Mouse (Mus musculus) MEL (cell line): ENCODE results near the gene Nop2. TPM values are rescaled to one million over a fixed set of nuclear protein-coding genes. Genes with fewer than 3 reads are reported as not detected.

ENCODE experiments used
- DNase-seq: peaks from one replicate; pipeline ENCODE4 v3.0.0; 2011; ENCODE audit warnings: low read depth, low spot score
- H3K27ac ChIP-seq: 2 replicates; pipeline ENCODE4 v1.5.1; 2012; ENCODE audit warnings: low read depth, mild to moderate bottlenecking, control low read depth, low read length, moderate library complexity; ENCODE audit not compliant: control insufficient read depth
- H3K27me3 ChIP-seq, 2 experiments: fragments of 150-350 bp in 1 of 2; sonication (generic) in 1 of 2; 2 replicates each; pipeline ENCODE4 v1.6.1; 2012; ENCODE audit warnings: low read length in 2 of 2, mild to moderate bottlenecking in 2 of 2, improper control_type of control experiment in 1 of 2, moderate library complexity in 1 of 2; ENCODE audit not compliant: insufficient read depth in 2 of 2, control insufficient read depth in 1 of 2
- H3K36me3 ChIP-seq, 2 experiments: 2 replicates each; pipeline ENCODE4 v1.6.1; 2012 to 2014; ENCODE audit warnings: low read length in 2 of 2, improper control_type of control experiment in 1 of 2, inconsistent platforms in 1 of 2, mild to moderate bottlenecking in 1 of 2; ENCODE audit not compliant: insufficient read depth in 2 of 2, control insufficient read depth in 1 of 2
- H3K4me1 ChIP-seq, 2 experiments: fragments of 150-350 bp in 1 of 2; sonication (generic) in 1 of 2; 2 replicates each; pipeline ENCODE4 v1.6.1; 2012; ENCODE audit warnings: low read length in 2 of 2, improper control_type of control experiment in 1 of 2, mild to moderate bottlenecking in 1 of 2; ENCODE audit not compliant: insufficient read depth in 2 of 2, control insufficient read depth in 1 of 2
- H3K4me3 ChIP-seq, 2 experiments: fragments of 150-350 bp in 1 of 2; sonication (generic) in 1 of 2; 2 replicates each; pipeline ENCODE4 v1.5.1; 2012; ENCODE audit warnings: low read depth in 2 of 2, low read length in 2 of 2, mild to moderate bottlenecking in 2 of 2, moderate library complexity in 2 of 2, control low read depth in 1 of 2, improper control_type of control experiment in 1 of 2; ENCODE audit not compliant: control insufficient read depth in 1 of 2, insufficient read depth in 1 of 2
- H3K79me2 ChIP-seq: 2 replicates; pipeline ENCODE4 v1.6.1; 2012; ENCODE audit warnings: mild to moderate bottlenecking, low read length, moderate library complexity; ENCODE audit not compliant: control insufficient read depth, poor library complexity, insufficient read depth
- H3K9ac ChIP-seq: 2 replicates; pipeline ENCODE4 v1.6.1; 2012; ENCODE audit warnings: low read depth, mild to moderate bottlenecking, control low read depth, low read length, moderate library complexity; ENCODE audit not compliant: control insufficient read depth, poor library complexity, severe bottlenecking
- H3K9me3 ChIP-seq: fragments of 150-350 bp; sonication (generic); replicated peaks from 2 replicates; pipeline ENCODE4 v1.6.1; 2012; ENCODE audit warnings: mild to moderate bottlenecking, low read length, improper control_type of control experiment, moderate library complexity; ENCODE audit not compliant: insufficient read depth
- CHD2 ChIP-seq: IDR thresholded peaks from 2 replicates; pipeline ENCODE4 v1.6.1; 2011; ENCODE audit warnings: low read length, improper control_type of control experiment
- CTCF ChIP-seq, 3 experiments: IDR thresholded peaks in 2 of 3; conservative IDR thresholded peaks in 1 of 3; 2 replicates each; pipeline ENCODE4 v1.5.1; 2011 to 2012; ENCODE audit warnings: low read length in 3 of 3, low read depth in 2 of 3, mild to moderate bottlenecking in 2 of 3, improper control_type of control experiment in 1 of 3, inconsistent platforms in 1 of 3, mixed read lengths in 1 of 3, moderate library complexity in 1 of 3; ENCODE audit not compliant: control insufficient read depth in 1 of 3, insufficient read depth in 1 of 3, poor library complexity in 1 of 3, severe bottlenecking in 1 of 3
- E2F4 ChIP-seq: IDR thresholded peaks from 2 replicates; pipeline ENCODE4 v1.6.1; 2011; ENCODE audit warnings: low read depth, low read length, improper control_type of control experiment, borderline replicate concordance
- ELF1 ChIP-seq: IDR thresholded peaks from 2 replicates; pipeline ENCODE4 v1.6.1; 2014; ENCODE audit warnings: low read depth, mild to moderate bottlenecking, inconsistent platforms, low read length, improper control_type of control experiment, moderate library complexity
- GATA1 ChIP-seq: IDR thresholded peaks from 2 replicates; pipeline ENCODE4 v1.6.1; 2011; ENCODE audit warnings: low read depth, low read length, improper control_type of control experiment
- HCFC1 ChIP-seq: IDR thresholded peaks from 2 replicates; pipeline ENCODE4 v1.6.1; 2012; ENCODE audit warnings: low read depth, mild to moderate bottlenecking, inconsistent platforms, low read length, improper control_type of control experiment, moderate library complexity
- JUND ChIP-seq: IDR thresholded peaks from 2 replicates; pipeline ENCODE4 v1.6.1; 2011; ENCODE audit warnings: low read depth, mild to moderate bottlenecking, improper control_type of control experiment, low read length
- KAT2A ChIP-seq: conservative IDR thresholded peaks from 2 replicates; pipeline ENCODE4 v1.6.1; 2012; ENCODE audit warnings: low read depth, low read length, improper control_type of control experiment, inconsistent platforms
- MAX ChIP-seq: IDR thresholded peaks from 2 replicates; pipeline ENCODE4 v1.6.1; 2011; ENCODE audit warnings: low read length, improper control_type of control experiment
- MAZ ChIP-seq: IDR thresholded peaks from 2 replicates; pipeline ENCODE4 v1.6.1; 2012; ENCODE audit warnings: low read depth, mild to moderate bottlenecking, inconsistent platforms, low read length, improper control_type of control experiment
- MEF2A ChIP-seq: IDR thresholded peaks from 2 replicates; pipeline ENCODE4 v1.6.1; 2014; ENCODE audit warnings: low read depth, mild to moderate bottlenecking, inconsistent platforms, low read length, improper control_type of control experiment; ENCODE audit not compliant: poor library complexity, insufficient replicate concordance, severe bottlenecking; ENCODE audit errors: extremely low read depth
- MXI1 ChIP-seq: IDR thresholded peaks from 2 replicates; pipeline ENCODE4 v1.6.1; 2011; ENCODE audit warnings: mild to moderate bottlenecking, low read depth, low read length, improper control_type of control experiment
- MYB ChIP-seq: IDR thresholded peaks from 2 replicates; pipeline ENCODE4 v1.6.1; 2011; ENCODE audit warnings: mild to moderate bottlenecking, low read depth, low read length, improper control_type of control experiment
- MYC ChIP-seq: IDR thresholded peaks from 2 replicates; pipeline ENCODE4 v1.6.1; 2011; ENCODE audit warnings: low read depth, mild to moderate bottlenecking, low read length, improper control_type of control experiment, moderate library complexity
- NELFE ChIP-seq: IDR thresholded peaks from 2 replicates; pipeline ENCODE4 v1.6.1; 2011; ENCODE audit warnings: low read depth, low read length, improper control_type of control experiment
- NRF1 ChIP-seq: IDR thresholded peaks from 2 replicates; pipeline ENCODE4 v1.6.1; 2014; ENCODE audit warnings: low read depth, mild to moderate bottlenecking, inconsistent platforms, low read length, improper control_type of control experiment, moderate library complexity; ENCODE audit not compliant: poor library complexity, insufficient read depth, severe bottlenecking
- POLR2A ChIP-seq, 2 experiments: IDR thresholded peaks; 2 replicates each; pipeline ENCODE4 v1.6.1; 2011 to 2012; ENCODE audit warnings: low read length in 2 of 2, mild to moderate bottlenecking in 2 of 2, control low read depth in 1 of 2, improper control_type of control experiment in 1 of 2, low read depth in 1 of 2, moderate library complexity in 1 of 2; ENCODE audit not compliant: control insufficient read depth in 1 of 2, insufficient read depth in 1 of 2, poor library complexity in 1 of 2
- POLR2AphosphoS2 ChIP-seq: IDR thresholded peaks from 2 replicates; pipeline ENCODE4 v1.6.1; 2011; ENCODE audit warnings: low read length, improper control_type of control experiment
- POLR2AphosphoS5 ChIP-seq: IDR thresholded peaks from 2 replicates; pipeline ENCODE4 v1.6.1; 2012; ENCODE audit warnings: low read depth, borderline replicate concordance, mild to moderate bottlenecking, inconsistent platforms, low read length, moderate library complexity, mixed read lengths
- RCOR1 ChIP-seq: IDR thresholded peaks from 2 replicates; pipeline ENCODE4 v1.6.1; 2012; ENCODE audit warnings: low read depth, mild to moderate bottlenecking, inconsistent platforms, low read length, improper control_type of control experiment
- SIN3A ChIP-seq: IDR thresholded peaks from 2 replicates; pipeline ENCODE4 v1.6.1; 2012; ENCODE audit warnings: low read length, improper control_type of control experiment, inconsistent platforms
- SMC3 ChIP-seq: IDR thresholded peaks from 2 replicates; pipeline ENCODE4 v1.6.1; 2011; ENCODE audit warnings: low read depth, low read length, improper control_type of control experiment
- TAL1 ChIP-seq: IDR thresholded peaks from 2 replicates; pipeline ENCODE4 v1.6.1; 2012; ENCODE audit warnings: mild to moderate bottlenecking, inconsistent platforms, low read length, moderate library complexity, mixed read lengths
- TBP ChIP-seq: IDR thresholded peaks from 2 replicates; pipeline ENCODE4 v1.8.0; 2011; ENCODE audit warnings: low read depth, low read length, improper control_type of control experiment
- TCF12 ChIP-seq: IDR thresholded peaks from 2 replicates; pipeline ENCODE4 v1.6.1; 2014; ENCODE audit warnings: low read depth, mild to moderate bottlenecking, inconsistent platforms, low read length, improper control_type of control experiment, moderate library complexity
- UBTF ChIP-seq: IDR thresholded peaks from 2 replicates; pipeline ENCODE4 v1.6.1; 2012; ENCODE audit warnings: low read depth, mild to moderate bottlenecking, inconsistent platforms, low read length, improper control_type of control experiment, moderate library complexity, borderline replicate concordance; ENCODE audit not compliant: insufficient read depth
- USF1 ChIP-seq: IDR thresholded peaks from 2 replicates; pipeline ENCODE4 v1.6.1; 2014; ENCODE audit warnings: low read depth, mild to moderate bottlenecking, inconsistent platforms, low read length, improper control_type of control experiment, moderate library complexity
- USF2 ChIP-seq, 2 experiments: IDR thresholded peaks; 2 replicates each; pipeline ENCODE4 v1.6.1; 2011 to 2012; ENCODE audit warnings: improper control_type of control experiment in 2 of 2, low read length in 2 of 2, borderline replicate concordance in 1 of 2, inconsistent platforms in 1 of 2, low read depth in 1 of 2, mild to moderate bottlenecking in 1 of 2; ENCODE audit not compliant: insufficient read depth in 1 of 2
- ZC3H11A ChIP-seq: IDR thresholded peaks from 2 replicates; pipeline ENCODE4 v1.6.1; 2012; ENCODE audit warnings: low read depth, mild to moderate bottlenecking, inconsistent platforms, low read length, improper control_type of control experiment
- ZKSCAN1 ChIP-seq: IDR thresholded peaks from 2 replicates; pipeline ENCODE4 v1.6.1; 2012; ENCODE audit warnings: low read depth, mild to moderate bottlenecking, inconsistent platforms, low read length, improper control_type of control experiment, moderate library complexity
- ZMIZ1 ChIP-seq: IDR thresholded peaks from 2 replicates; pipeline ENCODE4 v1.6.1; 2012; ENCODE audit warnings: low read depth, mild to moderate bottlenecking, inconsistent platforms, low read length, improper control_type of control experiment, moderate library complexity
- ZNF384 ChIP-seq: IDR thresholded peaks from 2 replicates; pipeline ENCODE4 v1.6.1; 2012; ENCODE audit warnings: low read depth, mild to moderate bottlenecking, inconsistent platforms, low read length, improper control_type of control experiment
- polyA plus RNA-seq, 2 experiments: library from polyadenylated mRNA; stranded (reverse) in 1 of 2; unstranded in 1 of 2; fragments of >175 nt in 1 of 2; fragments of >200 nt in 1 of 2; gene quantifications; 2 replicates each; pipeline versions ENCODE4 v1.2.1 to v1.2.4; 2012; ENCODE audit warnings: low replicate concordance in 2 of 2, low read depth in 1 of 2; ENCODE audit not compliant: insufficient read length in 2 of 2, insufficient read depth in 1 of 2, missing spikeins in 1 of 2
- total RNA-seq: library from RNA; depleted of rRNA; stranded (reverse); fragments of 300-350 nt; gene quantifications from 2 replicates; pipeline ENCODE4 v1.2.3, GENCODE M21; 2012

Gene Nop2
- total and polyA plus RNA-seq, 3 experiments = 221 to 337 (median 263) TPM

DNA sequence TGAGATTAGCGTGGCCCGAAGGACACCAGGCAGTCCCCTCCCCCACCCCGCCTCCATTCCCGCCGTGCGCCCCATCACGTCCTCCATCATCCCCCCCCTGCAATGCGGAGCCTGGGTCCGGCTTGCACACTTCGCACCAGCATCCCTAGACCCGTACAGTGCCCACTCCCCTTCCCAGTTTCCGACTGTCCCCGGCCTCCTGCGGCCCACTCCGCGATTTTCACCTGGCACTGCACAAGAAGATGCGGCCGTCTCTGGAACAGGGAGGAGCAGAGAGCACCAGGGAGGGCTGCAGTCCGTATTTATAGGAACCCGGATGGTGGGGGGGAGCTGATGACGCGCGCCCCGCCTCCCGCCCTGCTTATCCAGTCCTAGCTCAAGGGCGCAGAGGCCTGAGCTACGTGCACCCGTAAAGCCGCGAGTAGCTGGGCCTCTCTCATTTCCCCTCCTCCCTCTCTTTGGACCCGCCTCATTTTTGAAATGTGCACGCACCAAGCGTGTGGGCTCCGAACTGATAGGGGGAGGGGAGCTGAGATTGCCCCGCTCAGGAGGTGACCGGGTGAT is 33.7 kb downstream of the Nop2 start (continued):
- TF ChIP-seq POLR2AphosphoS5 (peak; percentile 93; the same call in 1 of the 2 replicates), ELF1 (peak; percentile 23; the same call in 1 of the 2 replicates), E2F4 (no peak)
- TF ChIP-seq, all 39 proteins: peak for 21

GRCm38 (mm10) chr6:125166051-125166751 is 34.5 kb downstream of the Nop2 start, which contains the start of gene Gapdh:
TSS of gene Gapdh (minus strand) at chr6:125166467.
- Histone ChIP-seq H3K36me3 (peaks cover 0 to 18% of the 10 kb centered on the region in 2 experiments; a peak in 3 of 4 replicates), H3K27me3 (no peaks in the 10 kb centered on the region), H3K4me3 (peak within 1 kb of the TSS; percentile 64 to 74), H3K9ac (peak within 1 kb of the TSS; percentile 94), H3K4me1 (peaks cover 3 to 21% of the 10 kb centered on the region in 2 experiments), H3K79me2 (peaks cover 24% of the 10 kb centered on the region), H3K9me3 (no peaks in the 10 kb centered on the region), H3K27ac (peak within 1 kb of the TSS; percentile 83)
- peak; percentile 84 for DNase-seq
- TF ChIP-seq JUND (no peak), MXI1 (no peak), ZKSCAN1 (no peak), CHD2 (no peak), CTCF (IDR thresholded peaks at IDR 0.05 in 2 of 3, conservative IDR thresholded peaks at IDR 0.05 in 1 of 3; ENCODE audit: control insufficient read depth in 1 of 3, insufficient read depth in 1 of 3, low read depth in 2 of 3, low read length in 3 of 3, poor library complexity in 1 of 3, severe bottlenecking in 1 of 3) (no peak), MYB (no peak), NRF1 (no peak), ZMIZ1 (peak; percentile 53; the same call in 1 of the 2 replicates), TBP (peak; percentile 23; the same call in 1 of the 2 replicates), POLR2A (IDR thresholded peaks at IDR 0.05; ENCODE audit: control insufficient read depth in 1 of 2, insufficient read depth in 1 of 2, low read depth in 1 of 2, low read length in 2 of 2, poor library complexity in 1 of 2) (no peak; a peak in 1 of 4 replicates), GATA1 (no peak), SMC3 (no peak), USF1 (no peak), UBTF (no peak), HCFC1 (no peak; the same call in 1 of the 2 replicates), ELF1 (0 out of 2 replicates have a peak, but pooled peaks have one; percentile 1), ZNF384 (peak; percentile 83), MAZ (no peak), KAT2A (no peak), POLR2AphosphoS2 (no peak), RCOR1 (no peak), NELFE (no peak), SIN3A (peak; percentile 57; the same call in 1 of the 2 replicates), E2F4 (no peak), MAX (no peak), ZC3H11A (no peak), USF2 (IDR thresholded peaks at IDR 0.05; ENCODE audit: borderline replicate concordance in 1 of 2, insufficient read depth in 1 of 2, low read depth in 1 of 2, low read length in 2 of 2) (no peak), MEF2A (no peak), MYC (0 out of 2 replicates have a peak, but pooled peaks have one; percentile 4), TCF12 (0 out of 2 replicates have a peak, but pooled peaks have one; percentile 4), TAL1 (no peak)
